Mouse (Mus musculus) kidney, embryonic 16.5 days (tissue): ENCODE measurements at regions not wholly inside any gene's neighbourhood (a gene's known extent, or its start where the extent isn't known, plus 50 kb on each side); places are given as distances from the start of the nearest gene placed in this dataset.
"Not testable (repeated sequence)": the region's sequence is repeated elsewhere in the genome, so short reads cannot be mapped to it uniquely, and the experiment has no call there.

ENCODE experiments used
- ATAC-seq: fragments of 200-750 bp; cut with Nextera tagmentation; 2 replicates; pipeline ENCODE4 v1.8.0; 2017; ENCODE audit warnings: moderate TSS enrichment; ENCODE audit not compliant: low FRiP score, low TSS enrichment
- H3K27ac ChIP-seq: fragments of 300-500 bp; sonication (generic); 2 replicates; pipeline ENCODE4 v1.5.1; 2014; ENCODE audit warnings: low read length
- H3K27me3 ChIP-seq: fragments of 300-500 bp; sonication (generic); 2 replicates; pipeline ENCODE4 v1.6.1; 2014; ENCODE audit warnings: low read length, control low read depth, mixed read lengths; ENCODE audit not compliant: insufficient read depth
- H3K36me3 ChIP-seq: fragments of 300-500 bp; sonication (generic); 2 replicates; pipeline ENCODE4 v1.6.1; 2014; ENCODE audit warnings: low read length, control low read depth, mixed read lengths; ENCODE audit not compliant: insufficient read depth
- H3K4me1 ChIP-seq: fragments of 300-500 bp; sonication (generic); 2 replicates; pipeline ENCODE4 v1.6.1; 2014; ENCODE audit warnings: low read length, control low read depth, mixed read lengths; ENCODE audit not compliant: insufficient read depth
- H3K4me2 ChIP-seq: fragments of 300-500 bp; sonication (generic); replicated peaks from 2 replicates; pipeline ENCODE4 v1.6.1; 2014; ENCODE audit warnings: low read depth, low read length
- H3K4me3 ChIP-seq: fragments of 300-500 bp; sonication (generic); 2 replicates; pipeline ENCODE4 v1.5.1; 2014; ENCODE audit warnings: mild to moderate bottlenecking, low read length
- H3K9ac ChIP-seq: fragments of 300-500 bp; sonication (generic); replicated peaks from 2 replicates; pipeline ENCODE4 v1.6.1; 2014; ENCODE audit warnings: low read length
- H3K9me3 ChIP-seq: fragments of 300-500 bp; sonication (generic); 2 replicates; pipeline ENCODE4 v1.6.1; 2016; ENCODE audit warnings: low read length, control low read depth
- WGBS: fragments of 180-500 bp; shearing (Covaris S2); extraction: QIAGEN DNeasy Blood & Tissue Kit; methylation state at CpG from one replicate; pipeline ENCODE4 v1.1.7; 2014; 5-methylcytosine and 5-hydroxymethylcytosine counted together

- H3K27me3 ChIP-seq, H3K4me2 ChIP-seq, H3K4me3 ChIP-seq, ATAC-seq, H3K27ac ChIP-seq, H3K4me1 ChIP-seq, H3K9ac ChIP-seq, H3K36me3 ChIP-seq, H3K9me3 ChIP-seq: not testable (repeated sequence)
- whole genome bisulfite sequencing = no CpG with 5 or more reads among the region's 1 CpGs
These were observed 1054.6 kb upstream of the Rag2 start for GRCm38 (mm10) chr2:100569891-100570290.

GRCm38 (mm10) chr2:100590643-100591042 is 1033.9 kb upstream of the Rag2 start:
- H3K27me3 ChIP-seq, H3K4me3 ChIP-seq, ATAC-seq, H3K4me2 ChIP-seq, H3K27ac ChIP-seq, H3K9me3 ChIP-seq, H3K9ac ChIP-seq, H3K4me1 ChIP-seq, H3K36me3 ChIP-seq: not testable (repeated sequence)

- not testable (repeated sequence) for H3K27ac ChIP-seq, H3K9me3 ChIP-seq, H3K27me3 ChIP-seq, H3K4me2 ChIP-seq, H3K4me3 ChIP-seq, ATAC-seq, H3K36me3 ChIP-seq, H3K9ac ChIP-seq, H3K4me1 ChIP-seq
- WGBS = no CpG with 5 or more reads among the region's 1 CpGs
These were observed 998.3 kb upstream of the Rag2 start for GRCm38 (mm10) chr2:100626183-100626582.

GRCm38 (mm10) chr2:100652742-100653141 is 971.8 kb upstream of the Rag2 start:
- H3K4me1 ChIP-seq, H3K9me3 ChIP-seq, ATAC-seq, H3K36me3 ChIP-seq, H3K4me3 ChIP-seq, H3K27me3 ChIP-seq, H3K9ac ChIP-seq, H3K27ac ChIP-seq, H3K4me2 ChIP-seq: not testable (repeated sequence)
- no CpG with 5 or more reads among the region's 3 CpGs for WGBS

GRCm38 (mm10) chr2:100671384-100672039 is 953.0 kb upstream of the Rag2 start:
- not testable (repeated sequence) for H3K4me1 ChIP-seq, H3K9me3 ChIP-seq, H3K27ac ChIP-seq, H3K36me3 ChIP-seq, H3K4me3 ChIP-seq, ATAC-seq, H3K27me3 ChIP-seq, H3K4me2 ChIP-seq, H3K9ac ChIP-seq
- WGBS = no CpG with 5 or more reads among the region's 1 CpGs

- H3K4me3 ChIP-seq, H3K4me2 ChIP-seq, H3K36me3 ChIP-seq, H3K27me3 ChIP-seq, H3K9me3 ChIP-seq, H3K27ac ChIP-seq, H3K4me1 ChIP-seq, ATAC-seq, H3K9ac ChIP-seq: not testable (repeated sequence)
- WGBS = no CpG with 5 or more reads among the region's 1 CpGs
These were observed 916.1 kb upstream of the Rag2 start for GRCm38 (mm10) chr2:100708395-100708794.

- not testable (repeated sequence) for H3K36me3 ChIP-seq, H3K9me3 ChIP-seq, H3K4me2 ChIP-seq, ATAC-seq, H3K4me1 ChIP-seq, H3K27ac ChIP-seq, H3K27me3 ChIP-seq, H3K9ac ChIP-seq, H3K4me3 ChIP-seq
- WGBS = no CpG with 5 or more reads among the region's 1 CpGs
These were observed 881.2 kb upstream of the Rag2 start for GRCm38 (mm10) chr2:100743294-100743693.

- H3K9me3 ChIP-seq, H3K36me3 ChIP-seq, H3K4me3 ChIP-seq, ATAC-seq, H3K4me2 ChIP-seq, H3K27ac ChIP-seq, H3K9ac ChIP-seq, H3K4me1 ChIP-seq, H3K27me3 ChIP-seq: not testable (repeated sequence)
These were observed 869.5 kb upstream of the Rag2 start for GRCm38 (mm10) chr2:100755033-100755432.

GRCm38 (mm10) chr2:100785392-100785791 is 839.1 kb upstream of the Rag2 start:
- Histone ChIP-seq H3K27ac (no peak overlapping the region), H3K27me3 (no peaks in the 10 kb centered on the region), H3K9ac (no peak overlapping the region), H3K9me3 (no peaks in the 10 kb centered on the region), H3K4me3 (no peak overlapping the region), H3K4me1 (no peaks in the 10 kb centered on the region), H3K36me3 (no peaks in the 10 kb centered on the region), H3K4me2 (no peak overlapping the region)
- no peak for ATAC-seq
- 69% methylated on average over 2 of the region's 2 CpGs for WGBS

- Histone ChIP-seq H3K27me3 (no peaks in the 10 kb centered on the region), H3K27ac (no peak overlapping the region), H3K4me3 (no peak overlapping the region), H3K9ac (no peak overlapping the region), H3K4me2 (no peak overlapping the region), H3K36me3 (no peaks in the 10 kb centered on the region), H3K9me3 (no peaks in the 10 kb centered on the region), H3K4me1 (no peaks in the 10 kb centered on the region)
- ATAC-seq = no peak
- WGBS = 54% methylated on average over 2 of the region's 2 CpGs
These were observed 828.9 kb upstream of the Rag2 start for GRCm38 (mm10) chr2:100795578-100795977.
